Mouse (Mus musculus) ES-Bruce4 (cell line): Measurements from ENCODE around the gene Ogdh. TPM values are rescaled to one million over a fixed set of nuclear protein-coding genes. Genes with fewer than 3 reads are reported as not detected.

Experiments used
- H3K27ac ChIP-seq: 2 replicates; pipeline ENCODE4 v1.5.1; 2012; ENCODE audit warnings: low read length, inconsistent platforms; ENCODE audit not compliant: insufficient read depth
- H3K27me3 ChIP-seq: 2 replicates; pipeline ENCODE4 v1.6.1; 2012; ENCODE audit warnings: mild to moderate bottlenecking, low read length, inconsistent platforms; ENCODE audit not compliant: control insufficient read depth, poor library complexity, insufficient read depth, severe bottlenecking
- H3K36me3 ChIP-seq: 2 replicates; pipeline ENCODE4 v1.6.1; 2012; ENCODE audit warnings: inconsistent platforms, mild to moderate bottlenecking, low read length, moderate library complexity; ENCODE audit not compliant: control insufficient read depth, poor library complexity, insufficient read depth, severe bottlenecking
- H3K4me1 ChIP-seq: one replicate; pipeline ENCODE4 v1.8.1; 2011; ENCODE audit warnings: low read length; ENCODE audit not compliant: control insufficient read depth, insufficient read depth
- H3K4me3 ChIP-seq: 2 replicates; pipeline ENCODE4 v1.5.1; 2011; ENCODE audit warnings: low read depth, mild to moderate bottlenecking, low read length
- H3K9ac ChIP-seq: 2 replicates; pipeline ENCODE4 v1.6.1; 2012; ENCODE audit warnings: low read depth, mild to moderate bottlenecking, inconsistent platforms; ENCODE audit not compliant: poor library complexity, severe bottlenecking
- H3K9me3 ChIP-seq: replicated peaks from 2 replicates; pipeline ENCODE4 v1.6.1; 2012; ENCODE audit warnings: mild to moderate bottlenecking, low read length, inconsistent platforms; ENCODE audit not compliant: control insufficient read depth, poor library complexity, insufficient read depth, severe bottlenecking
- CTCF ChIP-seq: IDR thresholded peaks from one replicate; pipeline ENCODE4 v1.8.1; 2011; ENCODE audit warnings: low read depth, low read length
- EP300 ChIP-seq: IDR thresholded peaks from 2 replicates; pipeline ENCODE4 v1.6.1; 2011; ENCODE audit warnings: low read depth, low read length; ENCODE audit not compliant: insufficient read depth
- POLR2A ChIP-seq: IDR thresholded peaks from one replicate; pipeline ENCODE4 v1.8.1; 2011; ENCODE audit warnings: low read length; ENCODE audit not compliant: insufficient read depth
- polyA plus RNA-seq: library from polyadenylated mRNA; stranded (reverse); fragments of >200 nt; gene quantifications from 2 replicates; pipeline ENCODE4 v1.2.4, GENCODE M21; 2011; ENCODE audit warnings: low read depth; ENCODE audit not compliant: missing spikeins, insufficient read depth, insufficient read length

Ogdh gene
- polyA plus RNA-seq, 1 experiment: 77.6 TPM

- TF ChIP-seq POLR2A (no peak), EP300 (no peak), CTCF (no peak)
- H3K4me1 ChIP-seq: no peaks in the 10 kb centered on the region
- no peak overlapping the region for H3K27ac ChIP-seq
- H3K27me3 ChIP-seq: no peaks in the 10 kb centered on the region
- H3K4me3 ChIP-seq: no peak overlapping the region
- no peaks in the 10 kb centered on the region for H3K9me3 ChIP-seq
- peaks cover 21% of the 10 kb centered on the region for H3K36me3 ChIP-seq
- H3K9ac ChIP-seq: no peak overlapping the region
Measured at GRCm38 (mm10) chr11:6322086-6322485, 30.7 kb downstream of the Ogdh start.

- TF ChIP-seq EP300 (no peak), CTCF (no peak)
- H3K27ac ChIP-seq: no peak overlapping the region
- H3K27me3 ChIP-seq: no peaks in the 10 kb centered on the region
- H3K4me3 ChIP-seq: no peak overlapping the region
- H3K9me3 ChIP-seq: no peaks in the 10 kb centered on the region
- H3K9ac ChIP-seq: no peak overlapping the region
- no peaks in the 10 kb centered on the region for H3K4me1 ChIP-seq
- H3K36me3 ChIP-seq: peaks cover 15% of the 10 kb centered on the region
Measured at GRCm38 (mm10) chr11:6323348-6323747, 31.9 kb downstream of the Ogdh start.

GRCm38 (mm10) chr11:6331256-6331655 lies 39.8 kb downstream of the Ogdh start:
- Histone ChIP-seq H3K4me1 (no peaks in the 10 kb centered on the region), H3K27me3 (no peaks in the 10 kb centered on the region), H3K9ac (no peak overlapping the region), H3K4me3 (no peak overlapping the region), H3K9me3 (no peaks in the 10 kb centered on the region), H3K36me3 (peaks cover 19% of the 10 kb centered on the region), H3K27ac (no peak overlapping the region)
- TF ChIP-seq EP300 (no peak), POLR2A (no peak), CTCF (no peak)

- H3K4me1 ChIP-seq: no peaks in the 10 kb centered on the region
- no peak overlapping the region for H3K9ac ChIP-seq
- H3K4me3 ChIP-seq: no peak overlapping the region
- H3K9me3 ChIP-seq: no peaks in the 10 kb centered on the region
- H3K36me3 ChIP-seq: peaks cover 19% of the 10 kb centered on the region
- H3K27ac ChIP-seq: no peak overlapping the region
- no peak for TF ChIP-seq EP300
- no peak for TF ChIP-seq CTCF
- TF ChIP-seq POLR2A: no peak
- H3K27me3 ChIP-seq: no peaks in the 10 kb centered on the region
Measured at GRCm38 (mm10) chr11:6332606-6333005, 41.2 kb downstream of the Ogdh start.

- H3K27ac ChIP-seq: no peak overlapping the region
- no peak overlapping the region for H3K9ac ChIP-seq
- no peak overlapping the region for H3K4me3 ChIP-seq
- H3K9me3 ChIP-seq: no peaks in the 10 kb centered on the region
- no peaks in the 10 kb centered on the region for H3K4me1 ChIP-seq
- no peaks in the 10 kb centered on the region for H3K27me3 ChIP-seq
- H3K36me3 ChIP-seq: peaks cover 24% of the 10 kb centered on the region
- TF ChIP-seq CTCF (no peak), EP300 (no peak), POLR2A (no peak)
Measured at GRCm38 (mm10) chr11:6333403-6333802, 42.0 kb downstream of the Ogdh start.

GRCm38 (mm10) chr11:6335321-6335720 lies 43.9 kb downstream of the Ogdh start:
- Histone ChIP-seq H3K9me3 (no peaks in the 10 kb centered on the region), H3K36me3 (peaks cover 41% of the 10 kb centered on the region), H3K4me1 (no peaks in the 10 kb centered on the region), H3K9ac (no peak overlapping the region), H3K4me3 (no peak overlapping the region), H3K27ac (no peak overlapping the region), H3K27me3 (no peaks in the 10 kb centered on the region)
- TF ChIP-seq EP300: no peak
- no peak for TF ChIP-seq POLR2A
- TF ChIP-seq CTCF: no peak
